Mouse (Mus musculus) frontal cortex, postnatal 36 days (tissue): Measurements from ENCODE around the gene Cbll1.
A peak's percentile ranks its signal among the peaks of the same experiment; 100 is the strongest.

Experiments used
- DNase-seq, 2 experiments: peaks; one replicate each; pipeline ENCODE4 v3.0.0; 2022; ENCODE audit warnings: low spot score in 2 of 2

Cbll1 gene

DNA sequence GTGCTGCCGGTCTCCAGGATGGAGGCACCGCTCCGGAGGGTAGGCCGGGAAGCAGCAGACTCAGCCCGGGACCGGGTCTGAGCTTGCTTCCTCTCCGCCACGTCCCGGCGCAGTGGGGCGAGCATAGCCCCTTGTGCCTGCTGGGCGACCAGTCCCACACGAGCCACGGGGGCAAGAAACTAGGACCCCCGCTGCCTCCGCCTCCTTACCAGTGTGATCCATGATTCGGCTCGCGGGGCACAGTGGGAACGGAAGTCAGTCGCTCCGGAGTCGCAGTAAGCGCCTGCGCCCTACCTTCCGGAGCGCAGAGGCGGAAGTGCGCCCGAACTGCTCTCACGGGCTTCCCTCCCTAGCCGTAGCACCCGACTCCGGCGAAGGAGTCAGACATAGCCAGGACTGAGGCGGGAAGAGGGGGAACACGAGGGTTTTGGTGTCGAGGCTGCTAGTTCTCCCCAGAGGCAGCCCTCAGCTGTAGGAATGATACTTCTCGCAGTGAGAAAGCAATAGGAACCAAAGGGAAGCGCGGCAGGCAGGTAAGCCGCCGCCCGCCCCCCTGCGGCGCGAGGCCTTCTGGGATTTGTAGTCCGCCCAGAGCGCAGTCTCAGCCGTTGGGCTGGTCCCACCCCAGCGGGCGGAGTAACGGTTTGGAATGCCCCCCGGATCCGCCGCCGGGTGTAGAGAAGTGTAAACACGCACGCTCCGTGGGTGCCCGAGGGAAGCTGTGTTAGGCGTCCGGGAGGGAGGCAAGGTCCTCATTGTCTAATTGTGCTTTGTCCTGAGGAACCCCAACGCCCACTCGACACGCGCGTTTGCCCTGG is at the start of gene Cbll1:
Gene Cbll1 (minus strand): TSS at position 303 of the 818 bp plus-strand sequence.
- DNase-seq, result peak; percentile 96 to 98

DNA sequence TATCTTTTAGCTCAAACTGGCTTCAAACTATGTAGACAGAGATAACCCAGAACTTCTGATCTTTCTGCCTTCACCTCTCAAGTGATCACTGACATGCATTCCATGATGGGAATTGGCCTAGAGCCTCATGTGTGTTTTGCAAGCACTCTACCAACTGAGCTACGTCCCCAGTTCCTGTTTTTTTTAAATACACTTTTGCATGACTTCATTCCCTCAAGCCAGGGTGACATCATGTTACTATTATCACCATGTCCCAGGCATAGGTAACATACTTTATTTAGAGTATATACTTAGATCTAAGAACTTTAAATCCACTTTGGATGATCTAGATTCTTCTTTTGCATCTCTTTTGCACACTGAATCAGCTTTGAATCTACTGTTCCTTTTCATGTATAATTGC is 46.6 kb upstream of the Cbll1 start:
- DNase-seq, result no peak

DNA sequence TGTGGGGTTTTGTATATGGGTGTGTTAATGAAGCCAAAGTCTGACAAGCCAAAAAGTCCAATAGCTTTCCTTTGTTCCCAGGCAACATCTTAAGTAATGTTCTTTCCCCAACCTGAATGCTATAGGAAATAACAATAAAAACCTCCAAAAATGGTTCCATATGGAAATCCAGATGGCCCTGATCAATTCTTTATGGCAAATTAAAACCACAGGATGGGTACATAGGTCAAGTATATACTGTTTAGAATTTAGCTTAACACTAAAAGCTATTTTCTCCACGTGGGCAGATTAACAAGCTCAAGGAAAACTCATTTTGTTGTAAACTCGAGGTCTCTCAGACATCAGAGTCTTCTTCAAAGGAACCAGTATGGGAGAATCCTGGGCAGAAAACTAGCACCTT is 45.8 kb upstream of the Cbll1 start:
- no peak for DNase-seq

DNA sequence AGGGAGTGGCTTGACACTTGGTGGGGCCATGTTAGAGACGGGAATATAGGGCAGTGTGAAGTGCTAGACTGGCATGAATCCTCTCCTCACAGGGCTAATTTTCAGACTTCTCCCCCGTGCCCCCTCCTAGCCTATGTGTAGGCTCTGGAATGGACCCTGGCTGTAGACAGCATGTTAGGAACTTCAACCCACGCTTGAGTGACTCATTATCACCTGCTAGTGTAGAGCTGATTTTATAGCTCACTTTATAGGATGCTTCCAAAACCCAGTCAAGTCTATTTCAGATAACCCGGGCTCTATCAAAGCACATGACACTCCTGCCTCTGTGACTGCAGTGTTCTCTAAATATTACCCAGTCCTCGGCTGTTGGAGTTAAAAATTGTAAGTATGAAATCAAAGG is 42.1 kb upstream of the Cbll1 start:
- DNase-seq, result peak in 1 of 2 experiments; percentile 30

DNA sequence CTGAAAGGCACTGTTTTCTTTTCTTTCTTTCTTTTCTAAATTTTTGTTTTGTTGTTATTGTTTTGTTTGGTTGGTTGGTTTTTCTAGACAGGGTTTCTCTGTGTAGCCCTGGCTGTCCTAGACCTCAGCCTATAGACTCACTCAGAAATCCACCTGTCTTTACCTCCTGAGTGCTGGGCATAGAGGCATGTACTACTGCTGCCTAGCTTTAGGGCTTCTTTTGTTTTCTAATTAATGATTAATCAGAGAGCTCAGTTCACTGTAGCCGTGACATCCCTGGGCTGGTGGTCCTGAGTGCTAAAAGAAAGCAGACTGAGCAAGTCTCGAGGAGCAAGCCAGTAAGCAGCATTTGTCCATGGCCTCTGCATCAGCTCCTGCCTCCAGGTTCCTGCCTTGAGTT is 40.4 kb upstream of the Cbll1 start:
- DNase-seq, result no peak

DNA sequence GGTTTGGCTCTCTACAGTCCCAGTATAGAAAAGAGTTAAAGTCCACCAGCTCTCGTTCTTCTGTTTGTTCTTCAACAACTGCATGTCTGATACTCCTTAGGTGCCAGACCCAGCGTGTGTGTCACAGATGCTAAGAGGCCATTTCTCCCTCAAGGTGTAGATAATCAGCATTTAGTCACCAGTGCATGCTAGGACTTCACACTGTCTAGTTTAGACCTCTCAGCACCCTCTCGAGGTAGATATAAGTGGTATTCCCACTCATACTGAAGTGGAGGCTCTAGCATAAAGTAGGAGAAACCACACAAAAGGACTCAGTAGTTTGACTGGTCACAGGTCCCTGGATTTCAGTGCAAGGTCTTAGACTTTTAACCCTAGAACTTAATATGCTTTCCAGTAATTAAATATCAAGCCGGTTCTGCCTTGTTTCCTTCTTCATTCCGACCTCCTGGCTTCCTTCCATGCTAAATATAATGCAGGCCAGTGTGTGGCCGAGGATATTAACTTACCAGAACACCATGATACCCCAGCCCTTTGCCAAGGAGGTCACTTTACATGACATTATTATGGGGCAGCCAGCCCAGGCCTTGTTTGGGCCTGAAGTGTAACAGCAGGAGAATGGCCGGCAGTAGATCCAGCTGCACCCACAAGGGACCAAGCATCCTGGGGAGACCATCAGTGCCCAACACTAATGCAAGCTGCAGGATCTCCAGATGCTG is 38.3 kb upstream of the Cbll1 start:
- DNase-seq, result no peak

DNA sequence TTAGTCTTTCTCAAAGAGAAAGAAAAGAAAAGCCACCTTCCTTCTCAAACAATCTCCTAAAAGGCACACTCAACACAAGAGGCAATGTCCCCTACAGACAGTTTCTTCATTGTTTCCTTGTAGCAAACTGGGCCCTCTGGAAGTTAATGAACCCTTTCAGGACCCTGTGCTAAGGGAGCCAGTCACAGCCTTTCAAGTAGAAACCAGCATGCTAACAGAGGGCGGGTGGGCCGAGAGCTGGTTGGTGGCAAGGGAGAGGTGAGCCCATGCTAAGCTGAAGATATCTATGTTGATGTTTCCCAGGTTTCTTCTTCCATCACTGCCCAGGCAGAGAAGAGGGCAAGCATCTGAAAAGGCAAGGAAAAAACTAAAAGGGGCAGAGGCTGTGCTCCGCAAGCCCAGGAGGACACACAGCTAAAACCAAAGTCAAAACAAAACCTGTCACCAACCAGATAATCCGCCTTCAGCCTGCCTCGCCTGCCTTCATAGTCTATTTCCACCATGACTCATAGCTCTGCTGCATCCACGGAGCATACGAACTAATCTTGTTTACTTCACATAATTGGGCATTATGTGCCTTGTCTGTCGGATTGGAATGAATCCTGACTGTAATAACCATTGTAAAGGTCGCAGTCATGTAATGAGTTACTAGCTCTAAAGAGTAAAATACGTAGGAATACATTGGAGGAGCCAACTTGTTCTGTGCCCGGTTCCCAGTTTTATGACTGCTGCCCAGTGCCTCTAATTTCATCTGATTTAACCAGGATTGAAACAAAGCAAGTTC is 34.8 kb upstream of the Cbll1 start:
- DNase-seq, result no peak

DNA sequence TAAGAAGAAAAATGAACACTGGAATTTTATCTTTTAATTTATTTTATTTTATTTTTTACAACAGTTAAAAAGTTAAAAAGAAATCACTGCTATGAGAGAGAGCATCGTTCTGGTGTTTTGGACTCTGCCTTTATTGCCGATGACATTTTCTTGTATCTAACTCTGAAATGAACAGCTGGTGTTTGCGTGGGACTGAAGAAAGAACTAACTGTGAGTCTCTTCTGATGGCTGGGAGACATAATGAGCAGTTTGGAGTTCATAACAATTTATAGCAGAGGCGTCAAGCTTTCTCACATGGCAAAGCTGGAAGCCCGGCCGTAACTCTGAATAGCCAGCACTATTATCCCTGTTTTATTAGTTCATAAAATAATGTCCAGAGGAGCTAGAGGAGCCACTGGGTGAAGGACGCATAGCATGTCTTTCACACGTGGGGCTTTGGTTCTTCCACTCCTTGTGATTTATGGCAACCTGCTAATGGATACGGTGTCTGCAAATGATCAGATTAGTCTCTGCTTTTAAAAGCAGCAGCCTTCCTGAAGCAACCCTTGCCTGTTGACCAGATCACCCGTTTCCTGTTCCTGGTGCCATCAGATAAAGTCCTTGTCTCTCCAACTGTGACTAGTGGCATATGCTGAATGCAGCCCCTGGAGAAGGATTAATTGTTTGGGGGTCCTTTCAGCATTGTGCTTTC is 33.9 kb upstream of the Cbll1 start:
- DNase-seq, result peak in 1 of 2 experiments; percentile 57

DNA sequence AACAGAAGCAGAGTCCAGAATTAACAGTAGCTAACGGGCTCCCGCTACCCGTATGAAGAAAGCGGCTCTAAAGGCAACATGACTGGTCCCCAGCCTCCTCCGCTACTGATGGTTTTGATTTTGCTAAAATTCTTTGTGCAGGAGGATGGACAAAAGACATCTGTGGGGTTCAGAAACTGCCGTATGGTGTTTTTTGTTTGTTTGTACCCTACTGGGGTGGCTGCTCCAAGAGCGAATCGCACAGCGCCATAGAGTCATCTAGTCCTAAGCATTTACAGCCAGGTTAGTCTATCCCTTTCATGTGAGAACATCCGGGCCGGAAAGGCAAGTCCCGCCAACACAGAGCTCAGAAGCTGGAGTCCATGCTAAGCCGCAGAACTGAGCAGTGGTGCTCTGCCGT is 32.6 kb upstream of the Cbll1 start:
- no peak for DNase-seq

DNA sequence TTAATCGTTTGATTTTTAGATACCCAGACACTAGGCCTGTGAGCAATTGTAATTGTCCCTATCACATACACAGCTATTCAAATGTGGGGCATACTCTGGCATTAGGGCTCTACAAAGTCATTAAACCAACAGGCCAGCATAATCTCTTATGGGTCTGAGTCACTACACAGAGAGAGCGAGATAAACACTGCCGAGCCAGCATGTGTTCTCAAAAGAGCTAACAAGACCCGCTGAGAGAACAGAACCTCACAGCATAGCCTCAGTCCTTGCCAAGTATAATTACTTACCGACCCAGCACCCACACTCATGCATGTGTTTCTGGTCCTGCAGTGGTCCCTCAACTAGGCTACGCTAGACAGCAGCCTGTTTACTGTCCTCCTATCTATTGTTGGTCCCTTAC is 28.0 kb upstream of the Cbll1 start:
- no peak for DNase-seq

DNA sequence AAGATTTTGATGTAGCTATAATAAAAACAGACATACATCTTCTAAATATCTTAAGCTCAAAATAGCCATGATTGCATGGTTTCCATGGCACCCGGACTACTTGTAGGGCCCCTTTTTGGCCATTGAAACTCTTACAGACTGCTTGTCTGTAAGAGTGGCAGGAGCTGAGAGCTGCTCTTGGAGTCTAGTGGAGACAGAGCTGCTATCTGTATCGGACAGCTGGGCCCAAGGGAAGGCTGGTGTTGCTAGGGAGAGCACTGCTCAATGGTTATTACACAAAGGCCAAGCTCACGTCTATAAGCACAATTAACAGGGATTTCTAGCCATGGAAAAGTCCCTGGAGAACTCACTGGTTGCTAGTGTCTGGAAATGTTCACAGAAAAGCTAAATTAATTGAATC is 22.0 kb upstream of the Cbll1 start:
- DNase-seq, result no peak

DNA sequence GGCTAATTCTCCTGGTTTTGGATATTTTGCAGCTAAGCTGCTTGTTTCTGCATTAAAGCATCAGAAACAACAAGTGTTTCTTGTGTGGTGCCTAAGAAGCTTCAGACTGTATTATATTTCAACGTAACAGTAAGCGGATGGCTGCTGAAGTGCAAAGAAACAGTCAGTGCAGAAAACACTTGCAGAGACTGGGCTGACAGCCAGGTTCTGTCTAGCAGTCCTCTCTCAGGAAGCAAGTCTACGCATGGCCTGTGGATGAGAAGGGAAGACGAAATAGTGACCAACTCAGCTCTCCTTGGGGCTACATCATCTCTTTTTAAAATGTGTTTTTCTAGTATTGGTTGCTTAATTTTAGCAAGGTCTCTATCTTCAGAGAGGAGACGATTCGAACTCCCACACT is 20.7 kb upstream of the Cbll1 start:
- DNase-seq, result peak in 1 of 2 experiments; percentile 54

DNA sequence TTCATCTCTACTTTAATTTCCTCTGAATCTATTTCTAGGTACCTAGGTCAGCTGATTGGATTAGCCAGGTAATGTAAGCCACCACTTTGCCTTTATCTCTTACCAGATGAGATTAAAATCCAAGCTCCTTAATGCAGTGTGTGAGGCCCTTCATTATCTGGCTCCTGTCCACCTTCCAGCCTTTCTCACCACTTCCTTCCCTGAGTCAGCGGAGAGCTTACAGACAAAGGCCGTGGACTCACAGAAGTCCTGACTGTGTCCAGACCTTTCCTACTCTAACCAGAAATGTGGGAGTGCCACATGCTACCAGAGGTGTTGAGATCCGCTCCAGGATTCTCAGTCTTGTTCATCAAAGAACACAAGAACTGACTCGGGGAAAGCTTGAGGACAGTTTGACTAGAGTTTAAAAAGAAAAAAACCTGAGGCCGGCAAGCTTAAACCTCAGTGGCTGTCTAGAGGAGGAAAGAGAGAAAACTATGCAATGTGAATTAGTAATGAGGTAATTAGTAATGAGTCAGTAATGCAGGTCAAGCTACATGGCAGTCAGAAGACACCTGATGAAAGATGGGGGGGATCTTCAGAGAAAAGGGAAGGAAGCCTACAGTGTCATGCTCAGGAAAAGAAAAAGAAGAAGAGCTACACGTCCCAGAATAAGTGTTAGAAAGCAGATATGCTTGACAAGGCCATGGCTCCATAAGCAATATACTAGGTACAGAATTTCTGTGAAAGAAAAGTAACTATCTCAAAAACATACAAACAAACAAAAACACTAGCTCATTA is 14.5 kb upstream of the Cbll1 start:
- DNase-seq, result no peak

DNA sequence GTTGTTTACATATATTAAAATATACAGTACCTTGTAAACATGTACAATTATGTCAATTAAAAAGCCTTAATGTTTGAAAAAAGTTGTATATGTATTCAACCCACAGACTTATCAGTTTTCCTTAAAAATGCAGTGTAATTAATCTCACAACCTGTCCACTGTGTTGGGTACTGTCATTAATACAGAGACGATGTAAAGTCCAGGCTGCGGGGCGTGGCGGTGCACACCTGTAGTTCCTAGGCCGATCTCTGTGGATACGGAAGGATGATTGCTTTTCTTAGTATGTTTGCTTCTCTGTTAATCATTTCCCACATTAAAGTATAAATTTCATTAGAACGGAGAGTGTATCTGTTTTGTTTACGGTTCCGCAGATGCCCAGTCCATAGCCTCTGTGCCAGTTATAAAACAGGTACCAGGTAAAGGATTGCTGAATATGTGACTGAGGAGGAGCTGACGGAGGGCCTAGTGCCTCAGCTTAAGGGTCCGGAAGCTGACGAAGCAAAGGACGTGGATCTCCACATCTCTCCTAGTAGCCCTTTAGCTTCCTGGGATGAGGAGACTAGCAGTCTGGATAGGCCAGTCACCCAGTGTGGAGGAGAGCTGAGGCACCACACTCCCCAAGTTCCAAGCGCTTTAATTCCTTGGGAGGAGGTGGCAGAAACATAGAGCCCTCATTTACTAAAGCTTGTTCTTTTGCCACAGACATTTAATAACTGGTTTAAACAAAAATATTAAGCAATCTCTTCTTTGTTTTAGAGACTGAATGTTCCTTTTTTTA is 13.4 kb upstream of the Cbll1 start:
- no peak for DNase-seq

DNA sequence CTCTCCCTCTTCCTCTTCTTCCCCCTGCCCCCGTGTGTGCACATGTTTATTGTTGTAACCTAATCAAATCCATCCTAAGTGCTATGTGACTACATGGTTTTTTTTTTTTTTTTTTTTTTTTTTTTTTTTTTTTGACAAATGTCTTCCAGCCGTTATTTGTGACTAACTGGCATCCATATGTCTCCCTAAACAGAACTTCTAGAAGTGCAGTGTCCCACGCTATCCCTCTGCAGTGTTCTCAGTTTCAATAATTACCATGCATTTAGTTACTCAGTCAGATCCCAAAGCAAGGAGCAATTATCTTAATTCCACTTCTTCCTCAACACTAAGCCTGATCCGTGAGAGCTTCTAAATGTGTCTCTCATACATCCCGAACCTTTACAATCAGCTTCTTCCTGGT is 11.8 kb upstream of the Cbll1 start:
- no peak for DNase-seq

DNA sequence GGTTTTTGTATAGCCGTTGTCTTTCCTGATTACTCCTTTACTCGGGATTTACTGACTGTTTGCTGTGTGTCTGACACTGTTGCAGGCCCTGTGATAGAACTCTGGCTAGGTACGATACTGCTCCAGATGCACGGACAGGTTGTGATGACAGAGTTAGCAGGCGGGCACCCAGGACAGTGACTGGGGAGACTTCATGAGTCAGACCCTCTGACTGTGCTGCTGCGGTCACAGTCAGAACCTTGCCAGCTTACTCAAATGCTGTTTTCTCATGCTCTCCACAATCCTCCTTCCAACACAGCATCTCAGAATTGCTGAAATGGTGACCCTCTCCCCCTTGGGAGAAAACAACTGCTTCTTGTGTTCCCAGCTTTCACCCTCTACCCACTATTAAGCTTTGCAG is 9.1 kb upstream of the Cbll1 start:
- DNase-seq, result no peak

DNA sequence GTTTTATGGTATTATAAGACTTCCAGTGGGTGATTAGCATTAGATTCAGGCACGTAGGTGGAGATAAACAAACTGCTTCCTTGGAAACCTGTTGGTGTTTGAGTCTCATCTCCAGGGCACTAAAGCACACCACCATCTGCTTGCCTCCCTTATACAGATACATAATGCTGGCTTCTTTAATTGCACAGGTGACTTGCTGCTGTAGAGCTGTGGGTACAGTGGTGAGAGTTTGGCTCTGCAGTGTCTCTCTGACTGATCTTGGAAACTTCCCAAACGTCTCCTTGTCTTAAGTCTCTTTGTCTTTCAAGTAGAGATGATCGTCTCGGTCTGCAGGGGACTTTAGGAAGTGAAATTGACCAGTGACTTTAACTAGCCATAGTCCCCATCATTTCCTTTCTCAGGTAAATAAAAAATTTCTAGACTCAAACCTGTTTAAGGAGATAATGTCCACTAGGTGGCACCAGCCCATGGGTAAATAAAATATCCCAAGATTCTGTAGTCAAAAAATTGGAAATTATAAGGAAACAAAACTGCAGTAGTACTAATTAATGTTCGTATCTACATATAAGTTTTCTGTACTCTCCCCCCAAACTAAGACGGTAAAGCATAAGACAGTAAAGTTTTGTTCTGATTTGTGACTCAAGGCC is 8.4 kb upstream of the Cbll1 start:
- peak in 1 of 2 experiments; percentile 48 for DNase-seq

DNA sequence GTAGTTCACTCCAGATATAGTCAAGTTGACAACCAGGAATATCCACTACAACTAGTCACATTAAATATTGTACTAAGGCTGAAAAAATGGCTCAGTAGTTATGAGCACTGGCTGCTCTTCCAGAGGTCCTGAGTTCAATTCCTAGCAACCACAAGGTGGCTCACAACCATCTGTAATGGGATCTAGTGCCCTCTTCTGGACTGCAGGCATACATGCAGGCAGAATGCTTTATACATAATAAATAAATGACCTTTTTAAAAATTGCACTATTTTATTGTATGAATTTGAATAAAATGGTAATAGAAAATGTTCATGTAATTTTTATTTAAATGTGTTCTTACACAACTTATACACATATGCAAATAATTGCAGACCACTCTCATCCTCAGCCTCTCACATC is 3.8 kb upstream of the Cbll1 start:
- no peak for DNase-seq

DNA sequence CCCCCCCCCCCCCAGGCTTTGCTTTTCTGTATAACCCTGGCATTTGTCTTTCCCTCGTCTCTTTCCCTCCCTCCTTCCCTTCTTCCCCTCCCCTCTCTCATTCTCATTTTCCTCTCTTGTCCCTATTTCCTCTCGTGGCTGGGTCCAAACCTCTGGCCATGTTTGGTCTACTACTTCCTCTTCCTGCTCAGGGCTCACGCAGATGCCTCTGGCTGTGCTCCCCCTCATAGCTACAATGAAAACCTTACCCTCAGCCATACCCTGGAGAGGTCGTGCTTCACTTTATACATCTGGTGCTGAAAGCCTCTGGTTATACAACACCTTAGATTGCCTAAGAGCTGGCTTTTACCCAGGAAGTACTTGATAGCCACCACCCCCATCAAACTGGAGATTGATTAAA is 1.9 kb upstream of the Cbll1 start:
- no peak for DNase-seq

DNA sequence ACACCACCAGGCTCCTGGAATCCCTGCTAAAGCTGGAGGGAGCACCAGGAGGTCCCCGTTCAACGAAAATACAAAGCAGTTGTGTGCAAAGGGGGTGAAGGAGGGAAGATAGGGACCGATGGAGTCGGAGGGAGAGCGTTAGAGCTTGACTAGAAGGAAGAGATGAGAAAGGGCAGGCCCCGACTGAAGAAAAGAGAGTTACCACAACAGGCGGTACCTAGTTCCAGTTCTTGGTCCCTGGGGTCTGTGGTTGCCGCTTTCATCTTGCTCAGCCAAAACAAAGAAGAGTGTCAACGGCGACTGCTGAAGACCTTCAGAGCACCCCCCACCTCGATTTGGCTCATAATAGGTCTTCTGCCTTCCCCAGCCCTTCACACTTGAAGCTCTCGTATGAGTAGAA is 780 bp upstream of the Cbll1 start:
- peak in 1 of 2 experiments; percentile 35 for DNase-seq
